Mouse (Mus musculus) limb, embryonic 14.5 days (tissue): ENCODE data around the gene Zswim4. TPM values are rescaled to one million over a fixed set of nuclear protein-coding genes. Genes with fewer than 3 reads are reported as not detected.

ENCODE experiments used
- ATAC-seq: fragments of 200-750 bp; cut with Nextera tagmentation; 2 replicates; pipeline ENCODE4 v1.8.0; 2017; ENCODE audit warnings: low read depth, moderate number of reproducible peaks, moderate TSS enrichment; ENCODE audit not compliant: low FRiP score
- DNase-seq: peaks from one replicate; pipeline ENCODE4 v3.0.0-alpha.2; 2015; ENCODE audit warnings: low spot score
- H3K27ac ChIP-seq: fragments of 300-500 bp; sonication (generic); replicated peaks from 2 replicates; pipeline ENCODE4 v1.5.1; 2014; ENCODE audit warnings: low read depth, mild to moderate bottlenecking, low read length, moderate library complexity, mixed read lengths
- H3K27me3 ChIP-seq: fragments of 300-500 bp; sonication (generic); 2 replicates; pipeline ENCODE4 v1.6.1; 2014; ENCODE audit warnings: low read length, mixed read lengths; ENCODE audit not compliant: control insufficient read depth, insufficient read depth
- H3K36me3 ChIP-seq: fragments of 300-500 bp; sonication (generic); 2 replicates; pipeline ENCODE4 v1.6.1; 2014; ENCODE audit warnings: mild to moderate bottlenecking, low read length, moderate library complexity, mixed read lengths; ENCODE audit not compliant: control insufficient read depth, insufficient read depth
- H3K4me1 ChIP-seq: fragments of 300-500 bp; sonication (generic); 2 replicates; pipeline ENCODE4 v1.6.1; 2014; ENCODE audit warnings: antibody characterized with exemption, low read length, mixed read lengths; ENCODE audit not compliant: control insufficient read depth, insufficient read depth
- H3K4me2 ChIP-seq: fragments of 300-500 bp; sonication (generic); replicated peaks from 2 replicates; pipeline ENCODE4 v1.6.1; 2014; ENCODE audit warnings: low read depth, mild to moderate bottlenecking, low read length, moderate library complexity; ENCODE audit not compliant: severe bottlenecking
- H3K4me3 ChIP-seq: fragments of 300-500 bp; sonication (generic); replicated peaks from 2 replicates; pipeline ENCODE4 v1.5.1; 2014; ENCODE audit warnings: low read length
- H3K9ac ChIP-seq: fragments of 300-500 bp; sonication (generic); 2 replicates; pipeline ENCODE4 v1.6.1; 2014; ENCODE audit warnings: mild to moderate bottlenecking, low read depth, low read length, moderate library complexity; ENCODE audit not compliant: severe bottlenecking
- H3K9me3 ChIP-seq: fragments of 300-500 bp; sonication (generic); 2 replicates; pipeline ENCODE4 v1.6.1; 2016; ENCODE audit warnings: low read length; ENCODE audit not compliant: control insufficient read depth
- POLR2A ChIP-seq: fragments of 200-500 bp; IDR thresholded peaks from 2 replicates; pipeline ENCODE4 v1.8.0; 2012; ENCODE audit warnings: inconsistent platforms, mild to moderate bottlenecking, moderate library complexity, borderline replicate concordance; ENCODE audit not compliant: insufficient read depth, insufficient read length; ENCODE audit errors: extremely low read depth
- WGBS: fragments of 180-500 bp; shearing (Covaris S2); extraction: QIAGEN DNeasy Blood & Tissue Kit; methylation state at CpG from one replicate; pipeline ENCODE4 v1.1.7; 2014; 5-methylcytosine and 5-hydroxymethylcytosine counted together
- polyA plus RNA-seq, 2 experiments: library from polyadenylated mRNA; depleted of rRNA in 1 of 2; stranded (reverse) in 1 of 2; unstranded in 1 of 2; fragments of >200 nt; fragmentation: Nextera tagmentation in 1 of 2; extraction: Ambion mirVana in 1 of 2; gene quantifications; 2 replicates each; pipeline versions ENCODE4 v1.2.1 to v1.2.3; 2012 to 2014

Zswim4 gene
- polyA plus RNA-seq, 2 experiments: 13.9 to 23.8 TPM

GRCm38 (mm10) chr8:84223322-84224029, 13.4 kb downstream of the Zswim4 start:
- Histone ChIP-seq H3K4me1 (no peaks in the 10 kb centered on the region), H3K27ac (no peak overlapping the region), H3K4me2 (no peak overlapping the region), H3K27me3 (no peaks in the 10 kb centered on the region), H3K9me3 (no peaks in the 10 kb centered on the region), H3K4me3 (no peak overlapping the region), H3K36me3 (peaks cover 96% of the 10 kb centered on the region), H3K9ac (no peak overlapping the region)
- no peak for TF ChIP-seq POLR2A
- no peak; the same call in 1 of the 2 replicates for ATAC-seq
- 88% methylated on average over 21 of the region's 21 CpGs for WGBS
- DNase-seq: no peak

- Histone ChIP-seq H3K27me3 (no peaks in the 10 kb centered on the region), H3K4me2 (no peak overlapping the region), H3K36me3 (peaks cover 96% of the 10 kb centered on the region), H3K27ac (no peak overlapping the region), H3K4me3 (no peak overlapping the region), H3K4me1 (no peaks in the 10 kb centered on the region), H3K9me3 (no peaks in the 10 kb centered on the region), H3K9ac (no peak overlapping the region)
- 95% methylated on average over 9 of the region's 9 CpGs for WGBS
- no peak for DNase-seq
- no peak for ATAC-seq
- TF ChIP-seq POLR2A: no peak
These were observed 14.2 kb downstream of the Zswim4 start for GRCm38 (mm10) chr8:84222566-84223165.

GRCm38 (mm10) chr8:84220105-84220504, 16.8 kb downstream of the Zswim4 start:
- Histone ChIP-seq H3K9me3 (no peaks in the 10 kb centered on the region), H3K27ac (no peak overlapping the region), H3K4me2 (no peak overlapping the region), H3K4me3 (no peak overlapping the region), H3K4me1 (no peaks in the 10 kb centered on the region), H3K27me3 (no peaks in the 10 kb centered on the region), H3K9ac (no peak overlapping the region), H3K36me3 (peaks cover 96% of the 10 kb centered on the region)
- no peak for DNase-seq
- TF ChIP-seq POLR2A: no peak
- ATAC-seq: no peak
- 84% methylated on average over 7 of the region's 7 CpGs for WGBS

DNA sequence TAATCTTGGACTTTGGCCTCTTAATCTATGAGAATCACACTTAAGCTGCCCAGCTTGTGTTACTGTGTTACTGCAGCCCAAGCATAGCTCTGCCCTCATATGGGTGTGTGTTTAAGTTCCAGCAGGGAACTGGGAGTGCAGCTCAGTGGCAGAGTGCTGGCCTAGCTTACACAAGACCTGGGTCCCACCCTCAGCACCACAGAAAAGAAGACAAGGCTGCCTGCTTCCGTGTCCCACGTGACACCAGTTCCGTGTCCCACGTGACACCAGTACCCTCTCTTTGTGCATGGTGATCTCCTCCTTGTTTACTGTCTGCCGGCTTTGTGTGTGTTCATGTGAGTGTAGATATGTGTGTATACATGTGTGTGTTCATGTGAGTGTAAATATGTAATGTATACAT, 18.7 kb downstream of the Zswim4 start:
- WGBS: 98% methylated on average over 5 of the region's 5 CpGs
- Histone ChIP-seq H3K4me2 (no peak overlapping the region), H3K9ac (no peak overlapping the region), H3K27me3 (no peaks in the 10 kb centered on the region), H3K27ac (no peak overlapping the region), H3K9me3 (no peaks in the 10 kb centered on the region), H3K36me3 (peaks cover 91% of the 10 kb centered on the region), H3K4me3 (no peak overlapping the region), H3K4me1 (no peaks in the 10 kb centered on the region)
- TF ChIP-seq POLR2A: no peak
- no peak for DNase-seq
- ATAC-seq: no peak

GRCm38 (mm10) chr8:84217206-84217605, 19.6 kb downstream of the Zswim4 start:
- Histone ChIP-seq H3K4me3 (no peak overlapping the region), H3K4me1 (no peaks in the 10 kb centered on the region), H3K9me3 (no peaks in the 10 kb centered on the region), H3K4me2 (no peak overlapping the region), H3K36me3 (peaks cover 91% of the 10 kb centered on the region), H3K9ac (no peak overlapping the region), H3K27ac (no peak overlapping the region), H3K27me3 (no peaks in the 10 kb centered on the region)
- 94% methylated on average over 11 of the region's 11 CpGs for WGBS
- TF ChIP-seq POLR2A: no peak
- no peak for ATAC-seq
- DNase-seq: no peak
